Mouse (Mus musculus): ENCODE measurements at regions not wholly inside any gene's neighbourhood (a gene's known extent, or its start where the extent isn't known, plus 50 kb on each side); places are given as distances from the start of the nearest gene placed in this dataset.
"Not testable (repeated sequence)": the region's sequence is repeated elsewhere in the genome, so short reads cannot be mapped to it uniquely, and the experiment has no call there.

DNA sequence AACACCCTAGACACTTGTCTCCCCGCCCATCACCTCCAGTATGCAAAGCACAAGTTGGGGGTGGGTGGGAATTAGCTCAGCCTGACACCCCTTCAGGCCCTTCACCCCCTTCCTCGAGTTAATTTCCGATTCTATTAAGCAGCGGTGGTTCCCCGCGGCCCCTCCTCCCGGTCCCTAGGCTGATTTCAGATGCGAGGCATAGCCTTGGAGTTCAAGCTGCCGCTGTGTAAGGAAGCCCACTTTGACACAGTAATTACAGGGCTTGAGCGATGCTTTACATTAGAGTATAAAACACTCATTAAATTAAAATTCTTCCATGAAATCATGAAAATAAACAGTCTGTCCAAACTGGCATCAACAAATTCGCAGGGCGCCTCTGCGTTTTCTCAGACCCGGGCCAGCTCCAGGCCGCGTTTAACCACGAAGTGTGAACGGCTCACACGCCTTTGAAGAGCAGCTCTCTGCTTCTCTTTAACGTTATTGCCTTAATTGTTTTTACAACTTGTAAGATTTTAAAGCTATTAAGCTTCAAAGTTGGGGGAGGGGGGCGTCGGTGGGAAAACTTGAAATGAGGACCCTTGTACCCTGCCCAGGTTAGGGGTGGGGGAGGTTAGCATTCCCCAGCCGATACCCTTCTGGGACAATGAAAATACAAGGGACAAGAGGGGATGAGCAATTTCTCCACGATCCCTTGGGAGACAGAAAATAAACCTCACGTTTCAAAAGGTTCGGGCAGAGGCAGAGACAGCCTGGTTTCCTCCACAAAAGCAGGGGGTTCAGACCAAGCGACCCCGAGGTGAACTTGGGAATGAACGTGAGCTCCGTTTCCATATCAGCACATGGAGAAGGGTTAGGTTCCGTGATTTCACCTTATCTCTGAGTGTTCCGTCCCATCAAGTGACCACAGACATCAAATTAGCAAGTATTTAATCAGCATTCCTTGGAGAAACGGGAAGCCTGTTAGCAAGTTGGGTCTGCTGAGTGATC lies 114.4 kb downstream of the Dicer1 start:
- DNase-seq (ENCODE audit: low spot score in 2 of 2): no peak

GRCm38 (mm10) chr12:104636474-104636873 lies 115.3 kb downstream of the Dicer1 start:
- no peak for DNase-seq (ENCODE audit: low spot score in 2 of 2)

DNA sequence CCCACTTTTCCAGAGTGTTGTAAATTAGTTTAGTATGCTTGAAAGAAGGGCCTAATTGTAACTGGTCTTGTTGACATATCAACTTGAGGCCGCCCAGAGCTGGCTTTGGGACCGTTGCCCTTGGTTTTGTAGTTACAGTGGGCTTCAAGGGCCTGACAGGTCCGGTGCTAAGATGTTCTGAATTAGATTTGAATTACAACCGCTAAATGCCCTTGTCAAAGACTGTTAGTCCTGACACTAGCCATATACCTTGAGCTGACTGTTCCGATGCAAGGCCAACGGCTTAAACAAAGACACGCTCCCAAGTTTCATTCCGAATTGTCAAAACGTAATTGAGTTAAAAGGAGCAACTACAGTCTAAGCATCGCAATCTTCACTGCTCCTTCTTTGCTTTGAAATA lies 116.9 kb downstream of the Dicer1 start:
- DNase-seq (ENCODE audit: low spot score in 2 of 2): peak in 1 of 2 experiments; percentile 6

GRCm38 (mm10) chr12:104630590-104630989 lies 121.2 kb downstream of the Dicer1 start:
- no peak for DNase-seq (ENCODE audit: low spot score in 2 of 2)

DNA sequence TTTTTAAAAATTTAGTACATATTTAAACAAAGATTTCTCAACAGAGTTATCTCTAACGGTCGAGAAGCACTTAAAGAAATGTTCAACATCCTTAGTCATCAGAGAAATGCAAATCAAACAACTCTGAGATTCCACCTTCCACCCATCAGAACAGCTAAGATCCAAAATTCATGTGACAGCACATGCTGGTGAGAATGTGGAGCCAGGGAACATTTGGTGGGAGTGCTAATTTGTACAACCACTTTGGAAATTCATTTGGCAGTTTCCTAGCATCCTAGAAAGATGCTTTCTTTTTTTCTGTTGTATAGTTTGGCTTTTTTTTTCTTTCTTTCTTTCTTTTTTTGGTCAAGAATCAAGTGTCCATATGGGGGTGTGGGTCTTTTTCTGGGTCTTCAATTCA lies 122.3 kb downstream of the Dicer1 start:
- DNase-seq (ENCODE audit: low spot score in 2 of 2): no peak

GRCm38 (mm10) chr12:104626054-104626453 lies 125.7 kb downstream of the Dicer1 start:
- DNase-seq (ENCODE audit: low spot score in 2 of 2): peak in 1 of 2 experiments; percentile 16

- peak in 1 of 2 experiments; percentile 14 for DNase-seq (ENCODE audit: low spot score in 2 of 2)
These were observed 127.7 kb downstream of the Dicer1 start for GRCm38 (mm10) chr12:104623896-104624685.

GRCm38 (mm10) chr12:104617111-104617725 lies 134.5 kb downstream of the Dicer1 start:
- peak in 1 of 2 experiments; percentile 60 for DNase-seq (ENCODE audit: low spot score in 2 of 2)

GRCm38 (mm10) chr12:104614240-104614639 lies 137.5 kb downstream of the Dicer1 start:
- DNase-seq (ENCODE audit: low spot score in 2 of 2): no peak

DNA sequence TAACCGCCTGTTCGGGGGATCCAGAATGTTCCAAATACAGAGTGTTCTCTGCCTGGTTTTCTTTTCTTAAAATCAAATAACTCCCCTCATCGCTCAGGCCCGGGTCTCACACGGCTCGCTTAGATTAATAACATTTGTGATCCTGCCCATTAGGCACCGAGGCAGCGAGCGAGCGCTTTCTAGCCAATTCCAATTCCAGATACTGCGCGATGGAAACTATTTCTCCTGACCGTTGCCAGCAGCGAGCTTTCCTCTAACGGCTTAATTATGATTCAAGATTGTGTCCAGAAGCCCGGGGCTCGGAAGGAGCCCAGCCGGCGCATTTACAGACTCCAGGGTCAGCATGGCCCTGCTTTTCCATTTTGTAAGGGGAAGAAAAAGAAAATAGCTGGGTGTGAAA lies 136.6 kb upstream of the Gsc start:
- DNase-seq (ENCODE audit: low spot score in 2 of 2): no peak

DNA sequence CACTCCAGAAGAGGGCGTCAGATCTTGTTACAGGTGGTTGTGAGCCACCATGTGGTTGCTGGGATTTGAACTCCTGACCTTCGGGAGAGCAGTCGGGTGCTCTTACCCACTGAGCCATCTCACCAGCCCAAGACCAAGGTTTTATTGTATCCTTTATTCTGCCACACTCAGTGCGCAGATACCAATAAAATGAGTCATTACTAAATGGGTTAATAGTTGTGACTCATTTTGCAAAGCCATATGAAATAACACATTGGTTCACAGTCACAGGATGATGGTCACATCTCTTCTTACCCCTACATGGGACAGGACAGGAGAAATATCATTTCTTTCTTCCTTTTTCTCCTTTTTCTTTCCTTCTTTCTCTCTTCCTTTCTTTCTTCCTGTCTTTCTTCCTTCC lies 135.8 kb upstream of the Gsc start:
- not testable (repeated sequence) for DNase-seq (ENCODE audit: low spot score in 2 of 2)

GRCm38 (mm10) chr12:104607410-104607809 lies 134.3 kb upstream of the Gsc start:
- DNase-seq (ENCODE audit: low spot score in 2 of 2): no peak

DNA sequence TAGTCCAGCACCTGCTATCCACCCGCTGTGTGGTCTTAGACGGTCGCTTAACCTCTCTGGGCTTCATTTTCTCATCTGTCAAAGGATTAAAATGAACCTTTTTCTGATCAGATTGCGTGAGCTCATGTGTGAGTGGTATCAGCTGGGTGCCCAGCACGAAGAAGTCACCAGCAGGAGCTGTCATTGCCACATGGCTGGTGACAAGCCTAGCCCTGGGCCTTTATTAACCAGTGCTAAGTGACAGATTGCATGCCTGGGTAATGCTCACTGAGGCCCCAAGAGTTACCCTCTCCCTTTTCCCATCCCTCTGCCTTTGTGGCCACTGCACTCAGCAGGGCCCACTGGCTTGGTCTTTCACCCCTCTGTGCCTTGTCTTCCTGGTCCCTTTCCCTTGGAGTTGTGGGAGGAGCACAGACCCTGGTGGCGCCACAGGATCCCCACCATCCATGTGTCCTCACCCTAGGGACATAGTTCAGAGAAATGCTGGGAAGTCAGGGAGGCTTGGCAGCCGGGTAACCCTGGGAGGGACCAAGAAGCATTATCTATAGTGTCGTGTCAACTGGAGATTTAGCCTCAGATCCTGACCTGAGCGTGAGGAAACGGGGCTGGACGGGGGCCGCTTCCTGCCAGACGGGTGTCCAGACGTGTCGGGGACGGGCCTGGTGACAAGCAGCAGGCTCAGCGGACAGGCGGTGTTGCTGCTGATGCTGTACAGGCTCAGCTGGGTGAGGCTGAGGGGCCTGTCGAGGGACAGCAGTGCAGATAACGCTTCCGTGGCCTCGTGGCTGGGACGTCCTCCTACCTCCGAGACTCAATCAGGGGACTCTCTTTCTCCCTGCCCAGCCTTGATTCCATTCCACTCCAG lies 132.6 kb upstream of the Gsc start:
- no peak for DNase-seq (ENCODE audit: low spot score in 2 of 2)

GRCm38 (mm10) chr12:104598056-104598455 lies 124.9 kb upstream of the Gsc start:
- DNase-seq (ENCODE audit: low spot score in 2 of 2): no peak

DNA sequence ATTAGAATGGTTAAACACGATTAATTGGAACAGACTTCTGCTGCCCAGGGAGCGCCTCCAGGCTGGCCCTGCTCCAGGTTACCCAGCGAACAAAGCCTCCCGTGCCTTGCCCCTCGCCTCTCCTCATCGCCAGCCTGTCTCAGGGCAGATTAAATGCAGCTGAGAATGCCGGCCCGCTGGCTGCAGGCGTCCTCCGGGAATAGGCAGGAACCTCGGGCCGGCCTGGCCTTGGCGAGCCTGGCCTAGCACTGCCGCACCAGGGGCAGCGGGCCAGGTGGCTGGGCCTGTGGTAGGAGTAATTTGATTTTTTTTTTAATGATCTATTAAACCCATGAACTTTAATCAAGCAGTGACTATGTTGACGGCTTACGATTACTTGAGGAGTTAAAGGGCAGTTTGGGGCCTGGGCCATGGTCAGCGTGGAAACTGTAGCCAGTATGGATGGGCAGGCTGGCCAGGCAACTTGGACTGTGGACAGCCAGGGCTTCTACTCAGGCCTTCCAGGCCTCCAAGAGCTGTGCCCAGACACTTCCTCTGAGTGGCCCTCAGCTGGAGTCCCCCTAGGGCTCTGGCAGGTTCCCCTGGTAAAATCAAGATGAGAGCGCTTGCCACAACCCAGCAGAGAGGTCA lies 120.5 kb upstream of the Gsc start:
- peak; percentile 62 to 79 for DNase-seq (ENCODE audit: low spot score in 2 of 2)

DNA sequence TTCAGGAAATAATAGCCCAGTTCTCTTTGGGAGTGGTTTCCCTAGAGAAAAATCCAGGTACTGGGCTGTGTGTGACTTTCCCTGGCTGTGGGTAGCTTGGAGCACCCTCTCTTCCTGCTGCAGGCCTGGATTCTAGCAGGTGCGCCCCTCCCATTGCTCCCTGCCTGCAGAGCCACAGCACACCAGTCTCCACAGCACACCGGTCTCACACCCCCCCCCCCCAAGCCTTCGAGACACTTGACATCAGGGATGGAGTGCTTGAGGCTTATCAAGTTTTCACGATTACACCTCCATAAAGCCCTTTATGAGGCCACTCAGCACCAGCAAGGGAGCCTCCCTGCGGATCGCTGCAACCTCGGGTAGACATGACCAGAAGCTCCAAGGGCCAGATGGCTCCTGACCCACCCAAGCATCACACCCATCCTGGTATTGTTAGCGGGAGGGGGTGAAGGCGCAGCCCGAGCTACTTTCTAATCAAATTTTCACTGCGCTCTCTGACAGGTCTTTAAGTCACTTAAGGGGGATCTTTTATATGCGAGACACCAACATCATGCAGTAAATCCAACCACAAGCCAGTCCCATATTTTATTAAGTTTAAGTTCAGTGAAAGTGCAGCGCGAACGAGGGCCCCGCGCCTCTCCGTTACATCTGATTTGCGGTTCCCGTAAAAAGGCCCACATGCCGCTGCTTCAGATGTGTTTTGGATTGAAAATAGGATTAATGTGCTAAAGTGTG lies 119.8 kb upstream of the Gsc start:
- DNase-seq (ENCODE audit: low spot score in 2 of 2): no peak

DNA sequence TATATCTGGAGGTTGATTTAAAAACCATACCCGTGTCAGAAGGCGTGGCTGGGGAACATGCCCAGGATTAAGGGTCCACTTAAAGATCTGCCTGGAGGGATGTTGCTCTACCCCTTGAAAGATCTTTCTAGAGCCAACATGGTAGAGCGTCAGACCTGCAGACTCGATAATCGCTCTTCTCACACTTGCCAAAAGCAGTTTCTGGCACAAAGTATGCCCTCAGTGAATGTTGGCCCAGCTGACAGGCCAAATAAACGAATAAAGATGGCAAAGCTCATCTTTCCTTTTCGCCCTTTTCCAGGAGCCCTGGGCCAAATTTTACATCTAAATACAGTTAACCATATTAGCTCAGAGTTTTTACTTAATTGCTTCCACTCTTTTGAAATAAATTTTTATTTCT lies 118.4 kb upstream of the Gsc start:
- DNase-seq (ENCODE audit: low spot score in 2 of 2): no peak

- DNase-seq (ENCODE audit: low spot score in 2 of 2): no peak
These were observed 117.2 kb upstream of the Gsc start for GRCm38 (mm10) chr12:104590291-104590690.

DNA sequence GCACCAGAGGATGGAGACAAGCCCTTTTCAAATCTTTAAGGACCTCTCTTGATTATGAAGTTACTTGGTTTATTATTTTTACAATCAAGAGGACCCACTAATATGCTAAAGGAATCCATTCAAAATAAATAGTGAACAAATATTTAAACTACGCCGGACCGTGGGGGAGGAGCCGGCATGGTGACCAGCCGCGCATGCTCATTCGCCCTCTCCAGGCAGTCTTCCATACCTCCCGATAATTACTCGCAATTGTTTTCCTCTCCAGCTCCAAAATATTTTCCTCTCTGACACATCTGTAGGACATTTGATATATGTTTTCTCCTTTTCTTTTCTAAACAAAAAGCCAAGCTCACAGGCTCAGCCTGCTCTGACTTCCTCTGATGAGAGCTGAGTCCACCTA lies 111.3 kb upstream of the Gsc start:
- DNase-seq (ENCODE audit: low spot score in 2 of 2): no peak

GRCm38 (mm10) chr12:104580796-104581195 lies 107.7 kb upstream of the Gsc start:
- DNase-seq (ENCODE audit: low spot score in 2 of 2): no peak

Data from cerebellum, postnatal 4 days (tissue).